Mouse (Mus musculus): ENCODE data around the gene Tdp2.

Gene Tdp2

DNA sequence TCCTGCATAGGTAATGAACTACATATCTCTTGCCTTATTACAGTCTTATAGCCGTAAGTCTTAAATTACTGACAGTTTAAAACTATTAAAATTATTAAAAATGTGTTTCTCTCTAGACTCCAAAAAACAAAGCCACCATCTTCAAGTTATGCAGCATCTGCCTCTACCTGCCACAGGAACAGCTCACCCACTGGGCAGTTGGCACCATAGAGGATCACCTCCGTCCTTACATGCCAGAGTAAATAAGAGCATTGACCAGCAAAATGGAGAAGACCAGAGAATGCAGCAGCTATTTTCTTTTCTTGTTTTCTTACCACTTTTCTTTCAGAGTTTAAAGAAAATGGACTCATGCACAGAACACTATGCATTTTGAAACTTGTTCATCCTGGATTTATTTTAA lies 19.0 kb upstream of the Tdp2 start:
- no peak for TF ChIP-seq GATA4 (IDR thresholded peaks at IDR 0.05; ENCODE audit: insufficient replicate concordance, low read length)

DNA sequence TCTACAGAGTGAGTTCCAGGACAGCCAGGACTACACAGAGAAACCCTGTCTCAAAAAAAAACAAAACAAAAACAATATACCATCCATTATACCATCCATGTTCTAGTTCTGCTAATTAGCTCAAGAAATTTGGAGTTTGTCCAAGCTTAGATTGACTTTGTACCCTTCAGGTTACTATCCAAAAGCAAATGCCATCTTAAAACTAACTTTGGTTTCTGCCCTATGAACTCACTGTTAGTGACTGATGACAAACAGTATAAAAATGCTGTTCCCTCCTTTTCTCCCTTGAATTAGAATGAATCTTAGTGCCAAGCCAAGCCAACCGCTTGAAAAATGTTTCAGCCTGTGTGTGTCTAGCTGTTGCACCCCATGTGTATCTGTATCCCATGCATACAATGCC lies 16.9 kb upstream of the Tdp2 start:
- TF ChIP-seq GATA4 (IDR thresholded peaks at IDR 0.05; ENCODE audit: insufficient replicate concordance, low read length) = no peak

DNA sequence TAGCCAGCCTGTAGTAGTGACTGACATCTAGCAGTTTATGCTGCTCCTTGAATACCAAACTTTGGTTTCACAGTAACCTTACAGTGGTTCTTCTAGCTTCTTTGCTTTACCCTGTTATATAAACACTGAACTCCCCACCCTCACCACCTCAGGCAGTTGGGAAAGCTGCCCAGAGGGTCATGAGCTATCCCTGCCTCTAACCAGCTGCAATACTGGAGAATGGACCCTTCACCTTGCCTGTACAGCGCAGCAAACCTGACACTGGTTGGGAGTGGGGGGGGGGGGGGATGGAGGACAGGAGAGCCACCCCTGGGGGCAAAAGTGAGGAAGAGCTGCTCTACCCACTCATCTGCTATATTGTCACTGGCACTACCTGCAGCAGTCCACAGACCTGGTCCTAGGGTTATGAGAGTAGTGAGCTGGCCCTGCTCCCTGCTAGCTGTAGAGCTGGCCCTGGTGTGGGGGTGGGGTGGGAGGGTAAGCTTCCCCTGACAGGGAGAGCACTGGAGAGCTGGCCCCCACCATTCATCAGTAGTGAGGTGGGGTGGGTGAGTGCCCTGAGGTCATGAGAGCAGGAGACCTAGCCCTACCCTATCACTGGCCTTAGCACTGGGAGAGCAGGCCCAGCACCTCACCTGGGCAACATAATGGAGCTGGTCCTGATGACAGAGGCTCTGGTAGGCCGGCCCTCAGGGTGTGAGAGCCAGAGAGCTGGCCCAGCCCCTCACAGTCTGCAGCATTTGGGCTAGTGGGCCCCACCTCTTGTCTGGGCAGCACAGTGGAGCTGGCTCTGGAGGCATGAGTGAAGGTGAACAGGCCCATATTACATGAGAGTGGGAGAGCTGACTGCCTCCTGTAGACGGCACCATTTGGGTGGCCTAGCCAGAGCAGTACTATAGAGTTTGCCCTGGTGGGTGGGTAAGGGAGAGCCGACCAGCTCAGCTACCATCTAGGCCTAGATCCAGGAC lies 15.1 kb upstream of the Tdp2 start:
- TF ChIP-seq GATA4 (IDR thresholded peaks at IDR 0.05; ENCODE audit: insufficient replicate concordance, low read length) = no peak

GRCm38 (mm10) chr13:24819931-24820330 lies 11.5 kb upstream of the Tdp2 start:
- TF ChIP-seq GATA4 (IDR thresholded peaks at IDR 0.05; ENCODE audit: insufficient replicate concordance, low read length) = no peak

GRCm38 (mm10) chr13:24822663-24823343 lies 8.7 kb upstream of the Tdp2 start:
- no peak for TF ChIP-seq GATA4 (IDR thresholded peaks at IDR 0.05; ENCODE audit: insufficient replicate concordance, low read length)

GRCm38 (mm10) chr13:24824647-24825046 lies 6.8 kb upstream of the Tdp2 start:
- TF ChIP-seq GATA4 (IDR thresholded peaks at IDR 0.05; ENCODE audit: insufficient replicate concordance, low read length) = no peak

DNA sequence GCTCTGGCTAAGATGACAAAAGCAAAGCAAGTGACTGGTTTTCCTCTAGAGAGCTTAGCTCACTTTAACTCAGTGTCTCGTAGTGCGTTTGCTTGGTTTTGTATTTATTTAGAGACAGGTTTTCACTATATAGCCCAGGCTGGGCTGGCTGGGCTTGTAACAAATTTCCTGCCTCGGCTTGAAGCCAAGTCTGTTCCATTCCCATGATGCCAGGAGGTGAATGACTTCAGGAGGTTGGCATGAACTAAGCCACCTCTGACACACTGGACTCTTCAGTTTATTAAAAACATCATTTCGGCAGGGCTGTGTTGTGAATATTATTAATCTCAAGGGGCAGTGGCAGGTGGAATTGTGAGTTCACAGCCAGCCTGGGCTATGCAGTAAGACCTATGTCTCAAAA lies 5.9 kb upstream of the Tdp2 start:
- TF ChIP-seq GATA4 (IDR thresholded peaks at IDR 0.05; ENCODE audit: insufficient replicate concordance, low read length) = no peak

DNA sequence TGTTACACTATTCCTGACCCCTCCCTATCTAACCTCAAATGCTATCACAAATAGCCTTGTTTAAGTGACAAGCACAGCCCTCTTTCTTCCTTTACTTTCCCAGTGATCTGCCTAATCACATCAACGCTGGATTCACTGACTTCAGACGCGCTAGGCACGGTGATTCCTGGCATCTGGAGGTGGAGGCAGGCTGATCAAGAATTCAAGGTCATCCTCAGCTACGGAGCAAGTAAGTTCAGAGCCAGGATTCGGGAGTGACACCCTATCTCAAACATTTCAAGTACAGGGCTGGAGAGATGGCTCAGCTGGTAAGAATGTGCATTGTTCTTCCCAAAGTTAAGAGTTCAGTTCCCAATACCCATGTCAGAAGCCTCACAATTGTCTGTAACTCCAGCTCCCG lies 5.4 kb upstream of the Tdp2 start:
- no peak for TF ChIP-seq GATA4 (IDR thresholded peaks at IDR 0.05; ENCODE audit: insufficient replicate concordance, low read length)

- TF ChIP-seq GATA4 (IDR thresholded peaks at IDR 0.05; ENCODE audit: insufficient replicate concordance, low read length) = no peak
Observed at GRCm38 (mm10) chr13:24830756-24831352, 625 bp upstream of the Tdp2 start.

GRCm38 (mm10) chr13:24832131-24832810 lies 792 bp downstream of the Tdp2 start:
- TF ChIP-seq GATA4 (IDR thresholded peaks at IDR 0.05; ENCODE audit: insufficient replicate concordance, low read length) = no peak

DNA sequence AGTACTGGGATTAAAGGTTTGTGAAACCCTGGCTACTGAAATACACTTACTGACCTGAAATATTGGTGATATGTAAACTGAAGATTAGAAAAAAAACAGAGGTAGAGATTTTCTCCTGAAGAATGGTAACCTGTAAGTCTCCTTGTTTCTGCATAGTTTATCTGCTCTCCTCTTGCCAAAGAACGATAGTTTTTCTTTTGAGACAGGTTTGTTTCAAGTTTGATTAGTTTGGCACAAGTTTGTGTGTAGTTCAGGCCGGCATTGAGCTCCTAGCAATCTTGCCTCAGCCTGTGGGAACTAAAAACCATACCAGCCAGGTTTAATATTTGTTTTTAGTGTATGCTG lies 1.3 kb downstream of the Tdp2 start:
- TF ChIP-seq GATA4 (IDR thresholded peaks at IDR 0.05; ENCODE audit: insufficient replicate concordance, low read length) = no peak

GRCm38 (mm10) chr13:24839831-24840230 lies 8.4 kb downstream of the Tdp2 start:
- no peak for TF ChIP-seq GATA4 (IDR thresholded peaks at IDR 0.05; ENCODE audit: insufficient replicate concordance, low read length)

GRCm38 (mm10) chr13:24841702-24842101 lies 10.2 kb downstream of the Tdp2 start:
- no peak for TF ChIP-seq GATA4 (IDR thresholded peaks at IDR 0.05; ENCODE audit: insufficient replicate concordance, low read length)

- no peak for TF ChIP-seq GATA4 (IDR thresholded peaks at IDR 0.05; ENCODE audit: insufficient replicate concordance, low read length)
Observed at GRCm38 (mm10) chr13:24844983-24845955, 13.8 kb downstream of the Tdp2 start, which contains the start of gene D130043K22Rik. Gene D130043K22Rik (plus strand): TSS chr13:24845135.

All from liver, adult (tissue).